In the genomic region with DNA sequence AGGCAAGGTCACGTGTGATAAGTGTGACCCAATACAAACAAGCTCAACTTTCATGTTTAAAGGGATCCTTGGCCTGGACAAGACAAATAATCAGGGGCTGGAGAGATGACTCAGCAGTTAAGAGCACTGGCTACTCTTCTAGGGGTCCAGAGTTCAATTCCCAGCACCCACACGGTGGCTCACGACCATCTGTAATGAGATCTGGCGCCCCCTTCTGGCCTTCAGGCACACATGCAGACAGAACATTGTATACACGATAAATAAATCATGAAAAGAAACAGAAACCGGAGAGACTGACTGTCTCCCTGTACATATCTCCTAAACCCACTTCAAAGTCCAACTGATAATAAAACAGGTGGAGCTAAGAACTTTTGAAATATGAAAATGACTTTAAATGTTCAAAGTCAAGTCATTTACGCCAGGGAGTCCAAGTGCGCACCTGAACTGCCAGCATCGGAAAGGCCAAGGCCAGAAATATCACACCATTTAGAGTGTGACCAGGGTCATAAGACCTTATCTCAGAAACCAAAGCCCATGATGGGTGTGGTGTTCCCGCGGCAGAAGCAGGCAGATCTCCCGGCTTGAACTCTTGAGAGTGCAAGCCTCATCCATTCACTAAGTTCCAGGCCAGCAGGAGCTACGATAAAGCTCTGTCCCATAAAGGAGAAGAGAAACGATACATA, we compare ENCODE assay signal across 8 mouse cellular contexts. TPM values are rescaled to one million over a fixed set of nuclear protein-coding genes. Genes with fewer than 3 reads are reported as not detected.
DNase-seq lines count a peak whose midpoint lies in the region; ATAC-seq and TF ChIP-seq lines count a peak whose summit lies in the region.

No protein-coding gene starts in this region.

- H3K27ac ChIP-seq in kidney, postnatal 0 days = no peak overlapping the region
- no peak overlapping the region for H3K27ac ChIP-seq in hindbrain, embryonic 13.5 days
- no peak overlapping the region for H3K27ac ChIP-seq in midbrain, embryonic 13.5 days

- WGBS in kidney, postnatal 0 days = 72% methylated on average over 14 of the region's 14 CpGs
- WGBS in hindbrain, embryonic 13.5 days = 79% methylated on average over 14 of the region's 14 CpGs
- WGBS in midbrain, embryonic 13.5 days = 74% methylated on average over 14 of the region's 14 CpGs

- peak overlapping the region; percentile 62 for H3K4me2 ChIP-seq in kidney, postnatal 0 days (ENCODE audit: low read length)
- peak overlapping the region; percentile 62 for H3K4me2 ChIP-seq in hindbrain, embryonic 13.5 days
- peak overlapping the region; percentile 85 for H3K4me2 ChIP-seq in midbrain, embryonic 13.5 days (replicated peaks)

- no peaks in the 10 kb centered on the region for H3K27me3 ChIP-seq in kidney, postnatal 0 days (ENCODE audit: insufficient read depth, low read length)
- H3K27me3 ChIP-seq in hindbrain, embryonic 13.5 days = no peaks in the 10 kb centered on the region
- H3K27me3 ChIP-seq in midbrain, embryonic 13.5 days = no peaks in the 10 kb centered on the region

- peaks cover 19% of the 10 kb centered on the region; the same call in 1 of the 2 replicates for H3K36me3 ChIP-seq in kidney, postnatal 0 days (ENCODE audit: insufficient read depth, low read length)
- H3K36me3 ChIP-seq in hindbrain, embryonic 13.5 days = peaks cover 39% of the 10 kb centered on the region
- H3K36me3 ChIP-seq in midbrain, embryonic 13.5 days = peaks cover 38% of the 10 kb centered on the region

- peak; percentile 61 for TF ChIP-seq CTCF in kidney, postnatal 0 days (IDR thresholded peaks at IDR 0.05; ENCODE audit: low read depth)

- DNase-seq in kidney, postnatal 0 days (ENCODE audit: low spot score) = no peak
- DNase-seq in kidney, adult 18-20 months = no peak
- peak; percentile 70 for DNase-seq in NIH3T3 (ENCODE audit: low read depth)
- no peak for DNase-seq in cerebellum, postnatal 25 days
- no peak for DNase-seq in adrenal gland, adult 2 months
- DNase-seq in left cerebral cortex, postnatal 36 days (ENCODE audit: low spot score in 2 of 2) = no peak

- peak overlapping the region; percentile 70 for H3K4me3 ChIP-seq in kidney, postnatal 0 days (replicated peaks; ENCODE audit: low read depth, low read length)
- H3K4me3 ChIP-seq in hindbrain, embryonic 13.5 days = peak overlapping the region; percentile 97
- peak overlapping the region; percentile 98 for H3K4me3 ChIP-seq in midbrain, embryonic 13.5 days (replicated peaks)

- peak overlapping the region; percentile 89; the same call in 1 of the 2 replicates for H3K9ac ChIP-seq in kidney, postnatal 0 days (ENCODE audit: low read depth, low read length)
- H3K9ac ChIP-seq in hindbrain, embryonic 13.5 days = peak overlapping the region; percentile 96
- H3K9ac ChIP-seq in midbrain, embryonic 13.5 days (replicated peaks) = peak overlapping the region; percentile 98

- intact Hi-C loops in left cerebral cortex, postnatal 36 days (cut with DNase I) = no loop called here

- H3K9me3 ChIP-seq in kidney, postnatal 0 days (replicated peaks; ENCODE audit: low read length) = no peaks in the 10 kb centered on the region
- H3K9me3 ChIP-seq in hindbrain, embryonic 13.5 days = no peaks in the 10 kb centered on the region
- no peaks in the 10 kb centered on the region for H3K9me3 ChIP-seq in midbrain, embryonic 13.5 days

- ATAC-seq in kidney, postnatal 0 days (replicated peaks; ENCODE audit: low FRiP score, low read depth) = no peak
- no peak for ATAC-seq in hindbrain, embryonic 13.5 days (ENCODE audit: low FRiP score)
- no peak for ATAC-seq in midbrain, embryonic 13.5 days

- H3K4me1 ChIP-seq in kidney, postnatal 0 days (replicated peaks; ENCODE audit: insufficient read depth, low read length) = peaks cover 3% of the 10 kb centered on the region
- H3K4me1 ChIP-seq in hindbrain, embryonic 13.5 days (replicated peaks) = peaks cover 23% of the 10 kb centered on the region
- peaks cover 14% of the 10 kb centered on the region for H3K4me1 ChIP-seq in midbrain, embryonic 13.5 days (replicated peaks)

RNA-seq across cellular contexts. Expression of a gene that starts 5.2 kb away (rescaled TPM):
- polyA plus RNA-seq in kidney, postnatal 0 days (2015; fragmentation: Nextera tagmentation; extraction: Ambion mirVana) = 150 and 167 TPM in 2 replicates
- polyA plus RNA-seq in hindbrain, embryonic 13.5 days (2015; fragmentation: Nextera tagmentation; extraction: Ambion mirVana) = 171 and 178 TPM in 2 replicates
- 175 and 187 TPM in 2 replicates for polyA plus RNA-seq in midbrain, embryonic 13.5 days (2015; fragmentation: Nextera tagmentation; extraction: Ambion mirVana)
- 10 to 100 TPM; 76.0 to 85.0 TPM for total RNA-seq in adrenal gland, adult 2 months (2021)
- polyA plus RNA-seq in adrenal gland, adult 2 months (2012; rRNA removed) = 223 and 257 TPM in 2 replicates
- total RNA-seq in left cerebral cortex, postnatal 36 days (2021) = 10 to 100 TPM; 68.5 to 91.5 TPM

RNA-seq across cellular contexts. Expression of a gene that starts 22.8 kb away (rescaled TPM):
- polyA plus RNA-seq in kidney, postnatal 0 days (2015; fragmentation: Nextera tagmentation; extraction: Ambion mirVana) = 0.24 and 0.32 TPM in 2 replicates
- 0.19 and 0.42 TPM in 2 replicates for polyA plus RNA-seq in hindbrain, embryonic 13.5 days (2015; fragmentation: Nextera tagmentation; extraction: Ambion mirVana)
- not detected in 2 replicates for polyA plus RNA-seq in midbrain, embryonic 13.5 days (2015; fragmentation: Nextera tagmentation; extraction: Ambion mirVana)
- total RNA-seq in adrenal gland, adult 2 months (2021) = not detected
- polyA plus RNA-seq in adrenal gland, adult 2 months (2012; rRNA removed) = 0.06 TPM in 1 of 2 replicates, not detected in the other
- total RNA-seq in left cerebral cortex, postnatal 36 days (2021) = not detected

RNA-seq across cellular contexts. Expression of a gene that starts 41.9 kb away (rescaled TPM):
- 8.0 and 9.0 TPM in 2 replicates for polyA plus RNA-seq in kidney, postnatal 0 days (2015; fragmentation: Nextera tagmentation; extraction: Ambion mirVana)
- 3.1 and 3.3 TPM in 2 replicates for polyA plus RNA-seq in hindbrain, embryonic 13.5 days (2015; fragmentation: Nextera tagmentation; extraction: Ambion mirVana)
- polyA plus RNA-seq in midbrain, embryonic 13.5 days (2015; fragmentation: Nextera tagmentation; extraction: Ambion mirVana) = 3.1 and 3.2 TPM in 2 replicates
- 1 to 10 TPM; 2.4 to 2.6 TPM for total RNA-seq in adrenal gland, adult 2 months (2021)
- 3.7 and 4.1 TPM in 2 replicates for polyA plus RNA-seq in adrenal gland, adult 2 months (2012; rRNA removed)
- 1 to 10 TPM; 4.0 to 7.0 TPM for total RNA-seq in left cerebral cortex, postnatal 36 days (2021)

RNA-seq across cellular contexts. Expression of a gene that starts 54.9 kb away (rescaled TPM):
- polyA plus RNA-seq in kidney, postnatal 0 days (2015; fragmentation: Nextera tagmentation; extraction: Ambion mirVana) = 53.5 and 53.6 TPM in 2 replicates
- 43.6 and 44.5 TPM in 2 replicates for polyA plus RNA-seq in hindbrain, embryonic 13.5 days (2015; fragmentation: Nextera tagmentation; extraction: Ambion mirVana)
- 47.7 and 50.3 TPM in 2 replicates for polyA plus RNA-seq in midbrain, embryonic 13.5 days (2015; fragmentation: Nextera tagmentation; extraction: Ambion mirVana)
- total RNA-seq in adrenal gland, adult 2 months (2021) = 10 to 100 TPM; 16.3 to 35.2 TPM
- polyA plus RNA-seq in adrenal gland, adult 2 months (2012; rRNA removed) = 119 and 158 TPM in 2 replicates
- total RNA-seq in left cerebral cortex, postnatal 36 days (2021) = 10 to 100 TPM; 27.5 to 31.8 TPM
